Mouse (Mus musculus) mature B cell (primary cell): ENCODE measurements around the gene Tor2a.

Experiments
- in situ Hi-C: fragments of 300-500 bp; cut with MboI; formaldehyde crosslinking; loops from 2 replicates; pipeline ENCODE4 v1.14.3; 2019

The Tor2a gene

DNA sequence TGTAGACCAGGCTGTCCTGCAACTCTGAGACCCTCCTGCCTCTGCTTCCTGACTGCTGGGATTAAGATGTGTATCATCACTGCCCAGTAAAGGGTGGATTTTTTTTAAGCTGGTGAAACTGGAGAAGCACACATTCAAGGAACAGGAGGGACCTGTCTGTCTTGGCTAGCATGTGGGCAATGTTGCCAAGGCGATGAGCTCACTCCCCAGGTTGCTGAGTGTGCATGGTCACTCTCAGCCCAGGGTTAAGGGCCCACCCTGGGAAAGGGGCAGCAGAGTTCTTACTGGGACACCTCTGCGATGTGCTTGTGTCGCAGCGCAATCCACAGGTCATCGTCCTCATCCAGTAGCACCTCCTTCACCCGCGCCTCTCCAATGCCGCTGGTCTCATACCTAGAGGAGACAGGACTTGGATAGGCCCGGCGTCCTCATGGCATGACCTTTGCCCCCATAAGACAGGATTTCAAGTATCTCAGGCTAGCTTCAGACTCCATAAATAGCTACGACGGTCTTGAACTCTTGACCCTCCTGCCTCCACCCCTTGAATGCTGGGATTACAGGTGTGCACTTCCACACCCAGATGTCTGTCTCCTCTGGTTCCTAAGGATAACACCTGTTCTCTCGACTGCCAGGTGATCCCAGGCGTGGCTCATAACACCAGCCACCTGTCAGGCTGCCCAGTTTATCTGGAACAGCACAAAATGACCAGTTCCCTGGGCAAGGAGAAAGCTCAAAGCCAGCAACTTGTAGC, 52.0 kb downstream of the Tor2a start:
- in situ Hi-C loops, result no loop called here
